Mouse (Mus musculus): ENCODE data around the gene Mgam. TPM values are rescaled to one million over a fixed set of nuclear protein-coding genes. Genes with fewer than 3 reads are reported as not detected.

Mgam gene
- polyA plus RNA-seq, 1 experiment from 2014 or later, result 0.07 TPM

- H3K9me3 ChIP-seq (ENCODE audit: control insufficient read depth, low read length), result no peaks in the 10 kb centered on the region
- ATAC-seq (ENCODE audit: low read depth), result no peak
- H3K27ac ChIP-seq (replicated peaks; ENCODE audit: low read depth, low read length), result no peak within 1 kb of the TSS
- no peak within 1 kb of the TSS for H3K4me2 ChIP-seq (ENCODE audit: low read depth, low read length)
- H3K4me3 ChIP-seq (ENCODE audit: low read depth, low read length), result no peak within 1 kb of the TSS
- no peak within 1 kb of the TSS for H3K9ac ChIP-seq (ENCODE audit: low read depth, low read length)
- H3K36me3 ChIP-seq (ENCODE audit: control insufficient read depth, insufficient read depth, low read length), result no peaks in the 10 kb centered on the region
- WGBS, result 88% methylated on average over 4 of the region's 4 CpGs
- no peaks in the 10 kb centered on the region for H3K27me3 ChIP-seq (replicated peaks; ENCODE audit: control insufficient read depth, insufficient read depth, low read length)
- DNase-seq (ENCODE audit: low spot score), result no peak
- H3K4me1 ChIP-seq (ENCODE audit: control insufficient read depth, insufficient read depth, low read length), result no peaks in the 10 kb centered on the region
Observed at GRCm38 (mm10) chr6:40613260-40613852, 15.3 kb upstream of the Mgam start, which contains the start of gene Tas2r138. Gene Tas2r138 (minus strand): TSS chr6:40613310.

- 14% methylated on average over 2 of the region's 2 CpGs for WGBS
- H3K9me3 ChIP-seq (ENCODE audit: control insufficient read depth, low read length), result no peaks in the 10 kb centered on the region
- DNase-seq (ENCODE audit: low spot score) (peak; percentile 79), ATAC-seq (ENCODE audit: low read depth) (no peak)
- H3K27me3 ChIP-seq (replicated peaks; ENCODE audit: control insufficient read depth, insufficient read depth, low read length), result no peaks in the 10 kb centered on the region
- H3K27ac ChIP-seq (replicated peaks; ENCODE audit: low read depth, low read length), result no peak overlapping the region
- H3K9ac ChIP-seq (ENCODE audit: low read depth, low read length), result no peak overlapping the region
- no peaks in the 10 kb centered on the region for H3K36me3 ChIP-seq (ENCODE audit: control insufficient read depth, insufficient read depth, low read length)
- no peak overlapping the region for H3K4me3 ChIP-seq (ENCODE audit: low read depth, low read length)
- no peaks in the 10 kb centered on the region for H3K4me1 ChIP-seq (ENCODE audit: control insufficient read depth, insufficient read depth, low read length)
- no peak overlapping the region for H3K4me2 ChIP-seq (ENCODE audit: low read depth, low read length)
Observed at GRCm38 (mm10) chr6:40617965-40618364, 10.7 kb upstream of the Mgam start.

- no peaks in the 10 kb centered on the region for H3K27me3 ChIP-seq (replicated peaks; ENCODE audit: control insufficient read depth, insufficient read depth, low read length)
- no peaks in the 10 kb centered on the region for H3K36me3 ChIP-seq (ENCODE audit: control insufficient read depth, insufficient read depth, low read length)
- no peak overlapping the region for H3K27ac ChIP-seq (replicated peaks; ENCODE audit: low read depth, low read length)
- no peak overlapping the region for H3K9ac ChIP-seq (ENCODE audit: low read depth, low read length)
- no peaks in the 10 kb centered on the region for H3K4me1 ChIP-seq (ENCODE audit: control insufficient read depth, insufficient read depth, low read length)
- DNase-seq (ENCODE audit: low spot score), result no peak
- no peak overlapping the region for H3K4me3 ChIP-seq (ENCODE audit: low read depth, low read length)
- WGBS, result 40% methylated on average over 1 of the region's 1 CpGs
- ATAC-seq (ENCODE audit: low read depth), result no peak
- no peak overlapping the region for H3K4me2 ChIP-seq (ENCODE audit: low read depth, low read length)
- no peaks in the 10 kb centered on the region for H3K9me3 ChIP-seq (ENCODE audit: control insufficient read depth, low read length)
Observed at GRCm38 (mm10) chr6:40626111-40626510, 2.5 kb upstream of the Mgam start.

GRCm38 (mm10) chr6:40634640-40635071 is 6.0 kb downstream of the Mgam start:
- H3K9me3 ChIP-seq (ENCODE audit: control insufficient read depth, low read length), result no peaks in the 10 kb centered on the region
- no peaks in the 10 kb centered on the region for H3K36me3 ChIP-seq (ENCODE audit: control insufficient read depth, insufficient read depth, low read length)
- no peaks in the 10 kb centered on the region for H3K4me1 ChIP-seq (ENCODE audit: control insufficient read depth, insufficient read depth, low read length)
- WGBS, result 64% methylated on average over 1 of the region's 1 CpGs
- H3K9ac ChIP-seq (ENCODE audit: low read depth, low read length), result no peak overlapping the region
- H3K4me2 ChIP-seq (ENCODE audit: low read depth, low read length), result no peak overlapping the region
- DNase-seq (ENCODE audit: low spot score) (no peak), ATAC-seq (ENCODE audit: low read depth) (no peak)
- H3K4me3 ChIP-seq (ENCODE audit: low read depth, low read length), result no peak overlapping the region
- H3K27me3 ChIP-seq (replicated peaks; ENCODE audit: control insufficient read depth, insufficient read depth, low read length), result no peaks in the 10 kb centered on the region
- H3K27ac ChIP-seq (replicated peaks; ENCODE audit: low read depth, low read length), result no peak overlapping the region

GRCm38 (mm10) chr6:40635559-40635958 is 6.9 kb downstream of the Mgam start:
- ATAC-seq (ENCODE audit: low read depth) (no peak), DNase-seq (ENCODE audit: low spot score) (no peak)
- H3K4me3 ChIP-seq (ENCODE audit: low read depth, low read length), result no peak overlapping the region
- no peak overlapping the region for H3K9ac ChIP-seq (ENCODE audit: low read depth, low read length)
- H3K9me3 ChIP-seq (ENCODE audit: control insufficient read depth, low read length), result no peaks in the 10 kb centered on the region
- no peak overlapping the region for H3K4me2 ChIP-seq (ENCODE audit: low read depth, low read length)
- H3K36me3 ChIP-seq (ENCODE audit: control insufficient read depth, insufficient read depth, low read length), result no peaks in the 10 kb centered on the region
- 72% methylated on average over 6 of the region's 6 CpGs for WGBS
- no peaks in the 10 kb centered on the region for H3K27me3 ChIP-seq (replicated peaks; ENCODE audit: control insufficient read depth, insufficient read depth, low read length)
- H3K27ac ChIP-seq (replicated peaks; ENCODE audit: low read depth, low read length), result no peak overlapping the region
- no peaks in the 10 kb centered on the region for H3K4me1 ChIP-seq (ENCODE audit: control insufficient read depth, insufficient read depth, low read length)

GRCm38 (mm10) chr6:40637755-40638154 is 9.1 kb downstream of the Mgam start:
- Histone ChIP-seq H3K4me1 (ENCODE audit: control insufficient read depth, insufficient read depth, low read length) (no peaks in the 10 kb centered on the region), H3K4me3 (ENCODE audit: low read depth, low read length) (no peak overlapping the region), H3K36me3 (ENCODE audit: control insufficient read depth, insufficient read depth, low read length) (no peaks in the 10 kb centered on the region), H3K4me2 (ENCODE audit: low read depth, low read length) (no peak overlapping the region), H3K9ac (ENCODE audit: low read depth, low read length) (no peak overlapping the region), H3K27me3 (replicated peaks; ENCODE audit: control insufficient read depth, insufficient read depth, low read length) (no peaks in the 10 kb centered on the region), H3K27ac (replicated peaks; ENCODE audit: low read depth, low read length) (no peak overlapping the region), H3K9me3 (ENCODE audit: control insufficient read depth, low read length) (no peaks in the 10 kb centered on the region)
- WGBS, result 83% methylated on average over 5 of the region's 5 CpGs
- DNase-seq (ENCODE audit: low spot score), result no peak
- ATAC-seq (ENCODE audit: low read depth), result no peak

- no peaks in the 10 kb centered on the region for H3K9me3 ChIP-seq (ENCODE audit: control insufficient read depth, low read length)
- no peak overlapping the region for H3K4me3 ChIP-seq (ENCODE audit: low read depth, low read length)
- no peaks in the 10 kb centered on the region for H3K36me3 ChIP-seq (ENCODE audit: control insufficient read depth, insufficient read depth, low read length)
- H3K4me1 ChIP-seq (ENCODE audit: control insufficient read depth, insufficient read depth, low read length), result no peaks in the 10 kb centered on the region
- H3K9ac ChIP-seq (ENCODE audit: low read depth, low read length), result no peak overlapping the region
- no peak overlapping the region for H3K4me2 ChIP-seq (ENCODE audit: low read depth, low read length)
- H3K27ac ChIP-seq (replicated peaks; ENCODE audit: low read depth, low read length), result no peak overlapping the region
- H3K27me3 ChIP-seq (replicated peaks; ENCODE audit: control insufficient read depth, insufficient read depth, low read length), result no peaks in the 10 kb centered on the region
- ATAC-seq (ENCODE audit: low read depth) (no peak), DNase-seq (ENCODE audit: low spot score) (no peak)
- WGBS, result 80% methylated on average over 8 of the region's 8 CpGs
Observed at GRCm38 (mm10) chr6:40640710-40641538, 12.3 kb downstream of the Mgam start.

GRCm38 (mm10) chr6:40645701-40646100 is 17.1 kb downstream of the Mgam start:
- Histone ChIP-seq H3K27me3 (replicated peaks; ENCODE audit: control insufficient read depth, insufficient read depth, low read length) (no peaks in the 10 kb centered on the region), H3K36me3 (ENCODE audit: control insufficient read depth, insufficient read depth, low read length) (no peaks in the 10 kb centered on the region), H3K9ac (ENCODE audit: low read depth, low read length) (no peak overlapping the region), H3K4me3 (ENCODE audit: low read depth, low read length) (no peak overlapping the region), H3K9me3 (ENCODE audit: control insufficient read depth, low read length) (no peaks in the 10 kb centered on the region), H3K4me1 (ENCODE audit: control insufficient read depth, insufficient read depth, low read length) (no peaks in the 10 kb centered on the region), H3K4me2 (ENCODE audit: low read depth, low read length) (no peak overlapping the region), H3K27ac (replicated peaks; ENCODE audit: low read depth, low read length) (no peak overlapping the region)
- DNase-seq (ENCODE audit: low spot score), result no peak
- no peak for ATAC-seq (ENCODE audit: low read depth)
- WGBS, result 82% methylated on average over 8 of the region's 8 CpGs

GRCm38 (mm10) chr6:40650953-40651352 is 22.3 kb downstream of the Mgam start:
- ATAC-seq (ENCODE audit: low read depth), result no peak
- Histone ChIP-seq H3K4me2 (ENCODE audit: low read depth, low read length) (no peak overlapping the region), H3K27me3 (replicated peaks; ENCODE audit: control insufficient read depth, insufficient read depth, low read length) (no peaks in the 10 kb centered on the region), H3K4me3 (ENCODE audit: low read depth, low read length) (no peak overlapping the region), H3K9me3 (ENCODE audit: control insufficient read depth, low read length) (no peaks in the 10 kb centered on the region), H3K4me1 (ENCODE audit: control insufficient read depth, insufficient read depth, low read length) (no peaks in the 10 kb centered on the region), H3K27ac (replicated peaks; ENCODE audit: low read depth, low read length) (no peak overlapping the region), H3K9ac (ENCODE audit: low read depth, low read length) (no peak overlapping the region), H3K36me3 (ENCODE audit: control insufficient read depth, insufficient read depth, low read length) (no peaks in the 10 kb centered on the region)
- no peak for DNase-seq (ENCODE audit: low spot score)
- WGBS, result 74% methylated on average over 1 of the region's 1 CpGs

All from embryonic facial prominence, embryonic 14.5 days (tissue).